Mouse (Mus musculus): ENCODE data around the gene 4930415O20Rik. TPM values are rescaled to one million over a fixed set of nuclear protein-coding genes. Genes with fewer than 3 reads are reported as not detected.

The 4930415O20Rik gene
- polyA plus RNA-seq, 1 experiment: not detected

GRCm38 (mm10) chr15:98602191-98602881, 31.5 kb downstream of the 4930415O20Rik start:
- peaks cover 89% of the 10 kb centered on the region for H3K4me1 ChIP-seq
- H3K27me3 ChIP-seq (replicated peaks): peaks cover 35% of the 10 kb centered on the region
- TF ChIP-seq FLI1 (IDR thresholded peaks at IDR 0.05; ENCODE audit: low read length) (no peak), GATA1 (IDR thresholded peaks at IDR 0.05; ENCODE audit: borderline replicate concordance, low read length) (no peak)
- no peaks in the 10 kb centered on the region for H3K9me3 ChIP-seq
- H3K4me3 ChIP-seq (replicated peaks): peak overlapping the region; percentile 43
- H3K36me3 ChIP-seq (replicated peaks; ENCODE audit: low read length): peaks cover 74% of the 10 kb centered on the region

- peaks cover 68% of the 10 kb centered on the region for H3K36me3 ChIP-seq (replicated peaks; ENCODE audit: low read length)
- H3K4me1 ChIP-seq: peaks cover 92% of the 10 kb centered on the region
- H3K4me3 ChIP-seq (replicated peaks): peak overlapping the region; percentile 43
- H3K27me3 ChIP-seq (replicated peaks): peaks cover 38% of the 10 kb centered on the region
- TF ChIP-seq FLI1 (IDR thresholded peaks at IDR 0.05; ENCODE audit: low read length) (no peak), GATA1 (IDR thresholded peaks at IDR 0.05; ENCODE audit: borderline replicate concordance, low read length) (no peak)
- H3K9me3 ChIP-seq: no peaks in the 10 kb centered on the region
Measured at GRCm38 (mm10) chr15:98602921-98603458, 32.2 kb downstream of the 4930415O20Rik start.

- H3K36me3 ChIP-seq (replicated peaks; ENCODE audit: low read length): peaks cover 57% of the 10 kb centered on the region
- no peaks in the 10 kb centered on the region for H3K9me3 ChIP-seq
- TF ChIP-seq FLI1 (IDR thresholded peaks at IDR 0.05; ENCODE audit: low read length): no peak
- no peak for TF ChIP-seq GATA1 (IDR thresholded peaks at IDR 0.05; ENCODE audit: borderline replicate concordance, low read length)
- H3K4me1 ChIP-seq: peaks cover 94% of the 10 kb centered on the region
- peak overlapping the region; percentile 6 for H3K4me3 ChIP-seq (replicated peaks)
- peaks cover 41% of the 10 kb centered on the region for H3K27me3 ChIP-seq (replicated peaks)
Measured at GRCm38 (mm10) chr15:98604041-98604575, 33.3 kb downstream of the 4930415O20Rik start.

GRCm38 (mm10) chr15:98606051-98606536, 35.3 kb downstream of the 4930415O20Rik start:
- Histone ChIP-seq H3K36me3 (replicated peaks; ENCODE audit: low read length) (peaks cover 39% of the 10 kb centered on the region), H3K27me3 (replicated peaks) (peaks cover 54% of the 10 kb centered on the region), H3K9me3 (no peaks in the 10 kb centered on the region), H3K4me3 (replicated peaks) (peak overlapping the region; percentile 96), H3K4me1 (peaks cover 89% of the 10 kb centered on the region)
- TF ChIP-seq GATA1 (IDR thresholded peaks at IDR 0.05; ENCODE audit: borderline replicate concordance, low read length): peak; percentile 42; the same call in 1 of the 3 replicates
- no peak for TF ChIP-seq FLI1 (IDR thresholded peaks at IDR 0.05; ENCODE audit: low read length)

GRCm38 (mm10) chr15:98606739-98607138, 35.9 kb downstream of the 4930415O20Rik start:
- Histone ChIP-seq H3K36me3 (replicated peaks; ENCODE audit: low read length) (peaks cover 32% of the 10 kb centered on the region), H3K9me3 (no peaks in the 10 kb centered on the region), H3K4me3 (replicated peaks) (peak overlapping the region; percentile 96), H3K27me3 (replicated peaks) (peaks cover 57% of the 10 kb centered on the region), H3K4me1 (peaks cover 83% of the 10 kb centered on the region)
- TF ChIP-seq GATA1 (IDR thresholded peaks at IDR 0.05; ENCODE audit: borderline replicate concordance, low read length): no peak
- TF ChIP-seq FLI1 (IDR thresholded peaks at IDR 0.05; ENCODE audit: low read length): no peak

- H3K36me3 ChIP-seq (replicated peaks; ENCODE audit: low read length): peaks cover 25% of the 10 kb centered on the region
- peaks cover 55% of the 10 kb centered on the region for H3K27me3 ChIP-seq (replicated peaks)
- H3K4me1 ChIP-seq: peaks cover 80% of the 10 kb centered on the region
- H3K4me3 ChIP-seq (replicated peaks): peak overlapping the region; percentile 96
- no peak for TF ChIP-seq GATA1 (IDR thresholded peaks at IDR 0.05; ENCODE audit: borderline replicate concordance, low read length)
- H3K9me3 ChIP-seq: no peaks in the 10 kb centered on the region
Measured at GRCm38 (mm10) chr15:98607557-98607956, 36.8 kb downstream of the 4930415O20Rik start.

- Histone ChIP-seq H3K27me3 (replicated peaks) (peaks cover 55% of the 10 kb centered on the region), H3K9me3 (no peaks in the 10 kb centered on the region), H3K4me1 (peaks cover 74% of the 10 kb centered on the region), H3K4me3 (replicated peaks) (peak overlapping the region; percentile 96), H3K36me3 (replicated peaks; ENCODE audit: low read length) (peaks cover 19% of the 10 kb centered on the region)
- TF ChIP-seq FLI1 (IDR thresholded peaks at IDR 0.05; ENCODE audit: low read length): no peak
- no peak for TF ChIP-seq GATA1 (IDR thresholded peaks at IDR 0.05; ENCODE audit: borderline replicate concordance, low read length)
Measured at GRCm38 (mm10) chr15:98608058-98608783, 37.4 kb downstream of the 4930415O20Rik start.

GRCm38 (mm10) chr15:98608784-98609250, 38.0 kb downstream of the 4930415O20Rik start:
- H3K4me3 ChIP-seq (replicated peaks): peak overlapping the region; percentile 96
- peaks cover 68% of the 10 kb centered on the region for H3K4me1 ChIP-seq
- TF ChIP-seq GATA1 (IDR thresholded peaks at IDR 0.05; ENCODE audit: borderline replicate concordance, low read length): no peak
- H3K27me3 ChIP-seq (replicated peaks): peaks cover 52% of the 10 kb centered on the region
- peaks cover 13% of the 10 kb centered on the region for H3K36me3 ChIP-seq (replicated peaks; ENCODE audit: low read length)
- H3K9me3 ChIP-seq: no peaks in the 10 kb centered on the region

GRCm38 (mm10) chr15:98609331-98610130, 38.7 kb downstream of the 4930415O20Rik start, which contains the start of gene Adcy6:
TSS of gene Adcy6 (minus strand) at chr15:98610076.
- no peaks in the 10 kb centered on the region for H3K9me3 ChIP-seq
- H3K36me3 ChIP-seq (replicated peaks; ENCODE audit: low read length): peaks cover 6% of the 10 kb centered on the region
- peaks cover 61% of the 10 kb centered on the region for H3K4me1 ChIP-seq
- H3K4me3 ChIP-seq (replicated peaks): peak within 1 kb of the TSS; percentile 96
- H3K27me3 ChIP-seq (replicated peaks): peaks cover 52% of the 10 kb centered on the region
- TF ChIP-seq FLI1 (IDR thresholded peaks at IDR 0.05; ENCODE audit: low read length) (no peak), GATA1 (IDR thresholded peaks at IDR 0.05; ENCODE audit: borderline replicate concordance, low read length) (no peak)
